Mouse (Mus musculus) activated CD4-positive, CD25-positive, alpha-beta regulatory T cell, adult 4 months (primary cell): Measurements from ENCODE around the gene Srxn1. TPM values are rescaled to one million over a fixed set of nuclear protein-coding genes. Genes with fewer than 3 reads are reported as not detected.

Experiments
- polyA plus RNA-seq, 2 experiments: library from polyadenylated mRNA; unstranded; fragments of 100-300 nt; shearing (Covaris generic); gene quantifications; one replicate each; pipeline ENCODE4 v1.2.1; 2017

Srxn1 gene
- polyA plus RNA-seq, 2 experiments from 2014 or later: 0.92 to 1.5 TPM

Other genes with a start within 250 kb of the Srxn1 start
- not detected for gene Angpt4, start 194.3 kb upstream of the Srxn1 start, polyA plus RNA-seq
- gene Fam110a, start 125.3 kb upstream of the Srxn1 start, polyA plus RNA-seq: 10 to 100 TPM; 15.2 to 27.5 TPM
- 1 to 10 TPM; 7.3 to 8.4 TPM for gene Slc52a3, start 109.0 kb upstream of the Srxn1 start, polyA plus RNA-seq
- gene Scrt2, start 24.0 kb upstream of the Srxn1 start, polyA plus RNA-seq: not detected
- not detected for gene Tcf15, start 38.0 kb downstream of the Srxn1 start, polyA plus RNA-seq
- 10 to 100 TPM; 68.0 to 91.6 TPM for gene Csnk2a1, start 121.3 kb downstream of the Srxn1 start, polyA plus RNA-seq
- gene Tbc1d20, start 188.3 kb downstream of the Srxn1 start, polyA plus RNA-seq: 10 to 100 TPM; 14.9 to 18.3 TPM
- gene Rbck1, start 227.1 kb downstream of the Srxn1 start, polyA plus RNA-seq: 10 to 100 TPM; 65.1 to 86.1 TPM
- gene Trib3, start 238.5 kb downstream of the Srxn1 start, polyA plus RNA-seq: 1 to 10 TPM; 3.4 to 5.1 TPM